Mouse (Mus musculus) lung, adult 2 months (tissue): ENCODE results near the gene Dagla.

Source experiments
- CTCF ChIP-seq: fragments of 200-500 bp; IDR thresholded peaks from 2 replicates; pipeline ENCODE4 v1.5.1; 2011; ENCODE audit warnings: mild to moderate bottlenecking, low read length, control low read depth; ENCODE audit not compliant: insufficient read depth
- POLR2A ChIP-seq: fragments of 200-500 bp; IDR thresholded peaks from 2 replicates; pipeline ENCODE4 v1.6.1; 2011; ENCODE audit warnings: low read depth, mild to moderate bottlenecking, control low read depth, low read length, borderline replicate concordance; ENCODE audit errors: extremely low read depth

GRCm38 (mm10) chr19:10244183-10244582 lies 60.5 kb downstream of the Dagla start:
- TF ChIP-seq POLR2A = no peak
- peak; percentile 57 for TF ChIP-seq CTCF
